Mouse (Mus musculus): ENCODE data around the gene Npnt. TPM values are rescaled to one million over a fixed set of nuclear protein-coding genes. Genes with fewer than 3 reads are reported as not detected.

The Npnt gene
- total and polyA plus RNA-seq, 2 experiments from 2014 or later: 9.0 to 14.3 TPM

DNA sequence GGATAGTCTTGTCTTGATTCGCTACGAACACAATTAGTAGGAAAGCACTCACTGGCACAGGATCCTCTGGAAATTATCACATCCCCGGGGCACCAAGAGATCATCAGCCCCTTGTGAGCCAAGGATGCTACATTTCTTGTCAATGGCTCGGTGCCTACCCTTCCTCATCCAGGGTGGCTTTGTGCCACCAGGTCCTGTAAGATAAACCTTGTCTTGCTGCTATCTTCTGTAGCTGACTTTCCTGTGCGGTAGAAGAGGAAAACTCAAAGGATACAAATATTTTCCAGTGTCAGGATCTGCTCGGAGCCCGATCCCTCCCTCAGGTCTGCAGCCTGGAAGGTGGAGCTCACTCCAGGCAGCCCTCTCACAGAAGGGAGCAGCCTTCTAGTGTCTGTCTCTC is 90.5 kb downstream of the Npnt start:
- no peak for ATAC-seq

DNA sequence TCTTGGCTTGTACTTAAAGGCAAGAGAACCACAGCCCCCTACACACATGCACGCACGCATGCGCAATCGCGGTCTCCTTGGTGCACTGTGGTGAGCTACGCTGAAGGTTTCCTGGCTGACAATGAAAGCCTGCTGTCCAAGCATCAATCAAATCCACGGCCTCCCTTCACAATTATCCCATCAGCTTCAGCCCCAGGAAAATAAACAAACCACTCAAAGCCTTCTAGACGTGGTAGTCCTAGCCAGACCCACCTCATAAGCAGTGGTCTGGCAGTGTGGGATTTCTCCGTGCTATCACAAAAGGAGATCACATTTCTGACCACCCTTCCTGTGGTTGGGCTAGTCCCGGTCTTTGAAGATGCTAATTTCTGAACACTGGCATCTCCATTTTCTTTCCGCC is 91.2 kb downstream of the Npnt start:
- no peak overlapping the region for H3K9ac ChIP-seq
- no peaks in the 10 kb centered on the region for H3K27me3 ChIP-seq (ENCODE audit: insufficient read depth, low read length)
- no peaks in the 10 kb centered on the region for H3K9me3 ChIP-seq (ENCODE audit: low read length)
- no peaks in the 10 kb centered on the region for H3K36me3 ChIP-seq (ENCODE audit: insufficient read depth)
- H3K4me3 ChIP-seq (ENCODE audit: low read depth, low read length): no peak overlapping the region
- ATAC-seq (peak; percentile 46), DNase-seq (peak; percentile 15)
- 56% methylated on average over 11 of the region's 11 CpGs for WGBS
- no peak overlapping the region for H3K27ac ChIP-seq (ENCODE audit: low read depth, low read length)
- H3K4me2 ChIP-seq (ENCODE audit: low read depth): no peak overlapping the region
- no peaks in the 10 kb centered on the region for H3K4me1 ChIP-seq (ENCODE audit: insufficient read depth)
- TF ChIP-seq CTCF (IDR thresholded peaks at IDR 0.05; ENCODE audit: low read depth): no peak

More for the DNA sequence above, 90.5 kb downstream of the Npnt start:
- Histone ChIP-seq H3K4me2 (ENCODE audit: low read depth) (no peak overlapping the region), H3K27ac (ENCODE audit: low read depth, low read length) (no peak overlapping the region), H3K9ac (no peak overlapping the region), H3K9me3 (ENCODE audit: low read length) (no peaks in the 10 kb centered on the region), H3K4me3 (ENCODE audit: low read depth, low read length) (no peak overlapping the region), H3K36me3 (ENCODE audit: insufficient read depth) (no peaks in the 10 kb centered on the region), H3K4me1 (ENCODE audit: insufficient read depth) (no peaks in the 10 kb centered on the region), H3K27me3 (ENCODE audit: insufficient read depth, low read length) (no peaks in the 10 kb centered on the region)
- no peak for TF ChIP-seq CTCF (IDR thresholded peaks at IDR 0.05; ENCODE audit: low read depth)
- 87% methylated on average over 7 of the region's 7 CpGs for WGBS
- DNase-seq: no peak

DNA sequence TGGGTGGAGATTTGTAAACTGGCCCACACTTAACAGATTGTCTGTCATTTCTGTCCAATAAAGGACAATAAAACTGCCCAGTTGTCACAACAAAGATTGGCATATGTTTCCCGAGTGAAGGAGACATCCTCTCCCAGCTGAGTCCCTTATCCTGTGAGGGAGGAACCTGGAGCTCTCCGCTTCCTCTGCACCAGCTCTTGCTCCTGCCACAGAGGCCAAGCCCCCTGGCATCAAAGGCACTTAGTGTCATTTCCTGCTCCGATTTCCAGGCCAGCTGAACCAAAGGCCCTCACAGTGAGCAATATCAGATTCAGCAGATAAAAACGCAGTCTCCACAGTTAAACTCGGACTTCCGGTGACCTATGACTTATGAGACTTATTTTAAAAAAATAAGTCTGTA is 93.4 kb downstream of the Npnt start:
- Histone ChIP-seq H3K27me3 (ENCODE audit: insufficient read depth, low read length) (no peaks in the 10 kb centered on the region), H3K27ac (ENCODE audit: low read depth, low read length) (no peak overlapping the region), H3K4me1 (ENCODE audit: insufficient read depth) (no peaks in the 10 kb centered on the region), H3K4me2 (ENCODE audit: low read depth) (no peak overlapping the region), H3K4me3 (ENCODE audit: low read depth, low read length) (no peak overlapping the region), H3K9me3 (ENCODE audit: low read length) (no peaks in the 10 kb centered on the region), H3K36me3 (ENCODE audit: insufficient read depth) (no peaks in the 10 kb centered on the region), H3K9ac (no peak overlapping the region)
- DNase-seq (no peak), ATAC-seq (no peak)
- 82% methylated on average over 6 of the region's 6 CpGs for WGBS
- no peak for TF ChIP-seq CTCF (IDR thresholded peaks at IDR 0.05; ENCODE audit: low read depth)

- H3K4me3 ChIP-seq (ENCODE audit: low read depth, low read length): no peak overlapping the region
- no peak overlapping the region for H3K9ac ChIP-seq
- no peak overlapping the region for H3K4me2 ChIP-seq (ENCODE audit: low read depth)
- no peaks in the 10 kb centered on the region for H3K27me3 ChIP-seq (ENCODE audit: insufficient read depth, low read length)
- no peak for DNase-seq
- H3K36me3 ChIP-seq (ENCODE audit: insufficient read depth): no peaks in the 10 kb centered on the region
- WGBS: 70% methylated on average over 9 of the region's 9 CpGs
- no peaks in the 10 kb centered on the region for H3K4me1 ChIP-seq (ENCODE audit: insufficient read depth)
- ATAC-seq: no peak
- H3K9me3 ChIP-seq (ENCODE audit: low read length): no peaks in the 10 kb centered on the region
- H3K27ac ChIP-seq (ENCODE audit: low read depth, low read length): no peak overlapping the region
- no peak for TF ChIP-seq CTCF (IDR thresholded peaks at IDR 0.05; ENCODE audit: low read depth)
Observed at GRCm38 (mm10) chr3:132855458-132856212, 94.5 kb downstream of the Npnt start.

DNA sequence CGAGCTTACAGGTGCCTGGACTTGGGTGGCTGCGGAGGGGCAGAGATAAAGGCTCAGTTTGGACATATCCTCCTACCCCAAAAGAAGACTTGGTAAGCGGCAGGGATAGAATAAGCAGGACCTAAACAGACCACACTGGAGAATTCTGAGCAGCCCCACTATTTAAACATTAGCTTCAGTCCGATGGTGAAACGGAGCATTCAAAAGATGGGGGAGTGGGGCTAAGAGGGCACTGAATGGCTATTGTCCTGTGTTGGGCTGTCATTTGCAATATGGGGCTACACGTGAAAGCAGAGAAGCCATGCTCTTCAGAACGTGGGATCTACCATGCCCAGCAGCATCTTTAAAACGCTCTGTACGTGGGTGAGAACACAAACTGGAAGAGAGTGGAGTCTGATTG is 95.8 kb downstream of the Npnt start:
- H3K9ac ChIP-seq: no peak overlapping the region
- no peak overlapping the region for H3K27ac ChIP-seq (ENCODE audit: low read depth, low read length)
- DNase-seq (no peak), ATAC-seq (no peak)
- H3K4me1 ChIP-seq (ENCODE audit: insufficient read depth): no peaks in the 10 kb centered on the region
- H3K9me3 ChIP-seq (ENCODE audit: low read length): no peaks in the 10 kb centered on the region
- H3K4me2 ChIP-seq (ENCODE audit: low read depth): no peak overlapping the region
- H3K36me3 ChIP-seq (ENCODE audit: insufficient read depth): no peaks in the 10 kb centered on the region
- no peak for TF ChIP-seq CTCF (IDR thresholded peaks at IDR 0.05; ENCODE audit: low read depth)
- WGBS: 83% methylated on average over 9 of the region's 9 CpGs
- no peaks in the 10 kb centered on the region for H3K27me3 ChIP-seq (ENCODE audit: insufficient read depth, low read length)
- H3K4me3 ChIP-seq (ENCODE audit: low read depth, low read length): no peak overlapping the region

DNA sequence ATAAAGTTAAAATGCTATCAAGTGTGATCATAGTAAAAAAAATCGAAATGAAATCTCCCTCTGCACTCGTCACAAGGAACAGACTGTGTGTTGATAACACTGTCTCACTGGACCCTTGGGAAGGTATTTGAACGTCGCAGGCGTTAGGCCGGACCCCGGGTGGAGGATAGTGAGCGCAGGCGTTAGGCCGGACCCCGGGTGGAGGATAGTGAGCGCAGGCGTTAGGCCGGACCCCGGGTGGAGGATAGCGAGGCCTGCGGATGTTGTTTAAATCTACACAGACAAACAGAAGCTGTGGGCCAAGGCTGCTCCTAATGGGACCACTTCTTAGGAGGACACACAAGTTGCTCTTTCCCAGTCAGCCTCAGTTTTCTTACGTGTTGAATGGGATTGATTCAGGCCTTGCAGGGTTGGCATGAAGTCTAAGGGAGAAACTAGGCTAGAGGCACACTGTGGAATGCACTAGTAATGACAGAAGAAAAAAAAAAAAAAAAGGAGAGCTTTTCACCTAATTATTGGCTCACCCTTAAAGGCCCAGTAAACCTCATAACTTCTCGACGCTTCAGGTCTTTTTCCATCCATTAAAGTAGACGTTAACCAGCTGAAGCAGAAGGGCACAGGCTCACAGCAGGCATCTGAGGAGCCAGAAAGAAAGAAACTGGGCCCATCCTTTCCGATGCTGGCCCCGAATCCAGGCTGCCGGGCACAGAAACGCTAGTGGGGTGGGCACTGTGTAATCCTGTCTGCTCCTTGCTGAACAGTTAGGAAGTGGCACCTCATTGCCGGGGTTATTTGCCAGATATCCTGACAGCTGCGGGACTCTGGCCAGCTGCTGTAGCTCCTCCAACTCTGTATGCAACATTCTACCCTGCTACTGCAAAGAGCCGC is 98.0 kb downstream of the Npnt start:
- no peak overlapping the region for H3K4me2 ChIP-seq (ENCODE audit: low read depth)
- 61% methylated on average over 28 of the region's 28 CpGs for WGBS
- TF ChIP-seq CTCF (IDR thresholded peaks at IDR 0.05; ENCODE audit: low read depth): no peak
- no peaks in the 10 kb centered on the region for H3K27me3 ChIP-seq (ENCODE audit: insufficient read depth, low read length)
- DNase-seq: no peak
- no peaks in the 10 kb centered on the region for H3K36me3 ChIP-seq (ENCODE audit: insufficient read depth)
- ATAC-seq: peak; percentile 64
- no peaks in the 10 kb centered on the region for H3K4me1 ChIP-seq (ENCODE audit: insufficient read depth)
- H3K9me3 ChIP-seq (ENCODE audit: low read length): no peaks in the 10 kb centered on the region
- H3K4me3 ChIP-seq (ENCODE audit: low read depth, low read length): no peak overlapping the region
- H3K27ac ChIP-seq (ENCODE audit: low read depth, low read length): no peak overlapping the region
- H3K9ac ChIP-seq: no peak overlapping the region

DNA sequence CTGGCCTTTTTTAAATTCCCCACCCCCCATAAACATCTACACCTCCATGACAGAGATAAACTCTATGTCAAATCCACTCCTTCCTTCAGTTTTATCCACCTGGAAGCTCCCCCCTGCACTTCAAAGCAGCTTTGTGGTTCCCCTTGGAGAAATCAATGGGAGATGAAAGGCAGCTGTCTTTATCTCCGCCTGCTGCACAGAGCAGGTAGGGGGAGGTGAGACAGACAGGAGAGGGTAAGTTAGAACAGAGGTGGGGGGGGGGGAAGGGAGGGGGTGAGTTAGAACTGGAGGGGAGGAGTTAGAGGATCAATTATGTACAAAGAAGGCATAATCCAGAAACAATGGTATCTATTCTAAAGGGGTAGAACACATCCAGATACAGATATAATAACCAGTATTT is 98.7 kb downstream of the Npnt start:
- Histone ChIP-seq H3K9ac (no peak overlapping the region), H3K27ac (ENCODE audit: low read depth, low read length) (no peak overlapping the region), H3K27me3 (ENCODE audit: insufficient read depth, low read length) (no peaks in the 10 kb centered on the region), H3K4me1 (ENCODE audit: insufficient read depth) (no peaks in the 10 kb centered on the region), H3K36me3 (ENCODE audit: insufficient read depth) (no peaks in the 10 kb centered on the region), H3K4me3 (ENCODE audit: low read depth, low read length) (no peak overlapping the region), H3K4me2 (ENCODE audit: low read depth) (no peak overlapping the region), H3K9me3 (ENCODE audit: low read length) (no peaks in the 10 kb centered on the region)
- no peak for ATAC-seq
- WGBS: 64% methylated on average over 1 of the region's 1 CpGs
- no peak for TF ChIP-seq CTCF (IDR thresholded peaks at IDR 0.05; ENCODE audit: low read depth)
- no peak for DNase-seq

Measured in forebrain, postnatal 0 days (tissue).